Mouse (Mus musculus): Measurements from ENCODE around the gene Rapsn. TPM values are rescaled to one million over a fixed set of nuclear protein-coding genes. Genes with fewer than 3 reads are reported as not detected.

The Rapsn gene
- polyA plus RNA-seq, 1 experiment from 2014 or later: 8.7 TPM

- no peaks in the 10 kb centered on the region for H3K27me3 ChIP-seq
- peak overlapping the region; percentile 64 for H3K4me3 ChIP-seq (replicated peaks)
- H3K36me3 ChIP-seq: peaks cover 40% of the 10 kb centered on the region
- WGBS: 39% methylated on average over 6 of the region's 6 CpGs
- H3K9me3 ChIP-seq: no peaks in the 10 kb centered on the region
- 0 out of 2 replicates have a peak overlapping the region, but pooled peaks have one; percentile 23 for H3K27ac ChIP-seq
- ATAC-seq (ENCODE audit: insufficient number of reproducible peaks, insufficient read depth, low FRiP score, low TSS enrichment, low read depth): no peak
- peak overlapping the region; percentile 86 for H3K4me2 ChIP-seq
- H3K9ac ChIP-seq (replicated peaks): peak overlapping the region; percentile 73
- H3K4me1 ChIP-seq (replicated peaks): peaks cover 24% of the 10 kb centered on the region
Observed at GRCm38 (mm10) chr2:91068872-91069165, 33.4 kb downstream of the Rapsn start.

GRCm38 (mm10) chr2:91069306-91070000 is 34.0 kb downstream of the Rapsn start:
- H3K27ac ChIP-seq: peak overlapping the region; percentile 85
- peaks cover 24% of the 10 kb centered on the region for H3K4me1 ChIP-seq (replicated peaks)
- H3K9me3 ChIP-seq: no peaks in the 10 kb centered on the region
- peaks cover 33% of the 10 kb centered on the region for H3K36me3 ChIP-seq
- H3K9ac ChIP-seq (replicated peaks): peak overlapping the region; percentile 73
- peak; percentile 2; the same call in 1 of the 2 replicates for ATAC-seq (ENCODE audit: insufficient number of reproducible peaks, insufficient read depth, low FRiP score, low TSS enrichment, low read depth)
- H3K4me2 ChIP-seq: peak overlapping the region; percentile 86
- H3K4me3 ChIP-seq (replicated peaks): peak overlapping the region; percentile 64
- 9% methylated on average over 14 of the region's 14 CpGs for WGBS
- H3K27me3 ChIP-seq: no peaks in the 10 kb centered on the region

GRCm38 (mm10) chr2:91070076-91070800 is 34.8 kb downstream of the Rapsn start, which contains the start of gene Slc39a13:
Gene Slc39a13, minus strand, starts transcription at chr2:91070417.
- H3K9ac ChIP-seq (replicated peaks): peak within 1 kb of the TSS; percentile 73
- no peaks in the 10 kb centered on the region for H3K27me3 ChIP-seq
- H3K9me3 ChIP-seq: no peaks in the 10 kb centered on the region
- ATAC-seq (ENCODE audit: insufficient number of reproducible peaks, insufficient read depth, low FRiP score, low TSS enrichment, low read depth): peak; percentile 97
- peak within 1 kb of the TSS; percentile 86 for H3K4me2 ChIP-seq
- peaks cover 24% of the 10 kb centered on the region for H3K4me1 ChIP-seq (replicated peaks)
- peak within 1 kb of the TSS; percentile 85 for H3K27ac ChIP-seq
- peak within 1 kb of the TSS; percentile 64 for H3K4me3 ChIP-seq (replicated peaks)
- peaks cover 25% of the 10 kb centered on the region for H3K36me3 ChIP-seq
- under 1% methylated on average over 68 of the region's 69 CpGs for WGBS

- ATAC-seq (ENCODE audit: insufficient number of reproducible peaks, insufficient read depth, low FRiP score, low TSS enrichment, low read depth): 0 out of 2 replicates have a peak, but pooled peaks have one; percentile 2
- no peaks in the 10 kb centered on the region for H3K9me3 ChIP-seq
- H3K9ac ChIP-seq (replicated peaks): peak overlapping the region; percentile 73
- peaks cover 24% of the 10 kb centered on the region for H3K4me1 ChIP-seq (replicated peaks)
- 84% methylated on average over 10 of the region's 10 CpGs for WGBS
- peaks cover 17% of the 10 kb centered on the region for H3K36me3 ChIP-seq
- H3K27me3 ChIP-seq: no peaks in the 10 kb centered on the region
- H3K27ac ChIP-seq: peak overlapping the region; percentile 85
- H3K4me2 ChIP-seq: peak overlapping the region; percentile 86
- H3K4me3 ChIP-seq (replicated peaks): peak overlapping the region; percentile 64
Observed at GRCm38 (mm10) chr2:91071059-91071458, 35.6 kb downstream of the Rapsn start.

- 23% methylated on average over 1 of the region's 1 CpGs for WGBS
- peaks cover 8% of the 10 kb centered on the region; the same call in 1 of the 2 replicates for H3K36me3 ChIP-seq
- H3K9ac ChIP-seq (replicated peaks): no peak overlapping the region
- no peak overlapping the region for H3K4me3 ChIP-seq (replicated peaks)
- no peaks in the 10 kb centered on the region for H3K27me3 ChIP-seq
- H3K4me1 ChIP-seq (replicated peaks): peaks cover 24% of the 10 kb centered on the region
- no peak overlapping the region for H3K27ac ChIP-seq
- no peak overlapping the region for H3K4me2 ChIP-seq
- H3K9me3 ChIP-seq: no peaks in the 10 kb centered on the region
- ATAC-seq (ENCODE audit: insufficient number of reproducible peaks, insufficient read depth, low FRiP score, low TSS enrichment, low read depth): no peak
Observed at GRCm38 (mm10) chr2:91072092-91072491, 36.7 kb downstream of the Rapsn start.

- no peaks in the 10 kb centered on the region for H3K36me3 ChIP-seq
- H3K4me2 ChIP-seq: peak overlapping the region; percentile 99
- H3K27me3 ChIP-seq: 0 out of 2 replicates have a peak, but pooled peaks cover 10% of the 10 kb centered on the region
- ATAC-seq (ENCODE audit: insufficient number of reproducible peaks, insufficient read depth, low FRiP score, low TSS enrichment, low read depth): no peak
- peaks cover 13% of the 10 kb centered on the region for H3K4me1 ChIP-seq (replicated peaks)
- H3K9ac ChIP-seq (replicated peaks): peak overlapping the region; percentile 79; the same call in 1 of the 2 replicates
- H3K27ac ChIP-seq: no peak overlapping the region
- H3K4me3 ChIP-seq (replicated peaks): peak overlapping the region; percentile 62
- WGBS: 12% methylated on average over 12 of the region's 12 CpGs
- H3K9me3 ChIP-seq: no peaks in the 10 kb centered on the region
Observed at GRCm38 (mm10) chr2:91077957-91078313, 42.5 kb downstream of the Rapsn start.

GRCm38 (mm10) chr2:91078314-91079025 is 43.0 kb downstream of the Rapsn start:
- WGBS: 2% methylated on average over 31 of the region's 36 CpGs
- no peaks in the 10 kb centered on the region for H3K36me3 ChIP-seq
- no peaks in the 10 kb centered on the region for H3K9me3 ChIP-seq
- H3K27ac ChIP-seq: no peak overlapping the region
- peak overlapping the region; percentile 79 for H3K9ac ChIP-seq (replicated peaks)
- 0 out of 2 replicates have a peak, but pooled peaks cover 10% of the 10 kb centered on the region for H3K27me3 ChIP-seq
- H3K4me2 ChIP-seq: peak overlapping the region; percentile 99
- H3K4me1 ChIP-seq (replicated peaks): peaks cover 15% of the 10 kb centered on the region
- no peak for ATAC-seq (ENCODE audit: insufficient number of reproducible peaks, insufficient read depth, low FRiP score, low TSS enrichment, low read depth)
- peak overlapping the region; percentile 62 for H3K4me3 ChIP-seq (replicated peaks)

GRCm38 (mm10) chr2:91079026-91079384 is 43.6 kb downstream of the Rapsn start:
- Histone ChIP-seq H3K36me3 (no peaks in the 10 kb centered on the region), H3K4me1 (replicated peaks) (peaks cover 15% of the 10 kb centered on the region), H3K4me2 (peak overlapping the region; percentile 99), H3K9me3 (no peaks in the 10 kb centered on the region), H3K9ac (replicated peaks) (peak overlapping the region; percentile 79), H3K27me3 (0 out of 2 replicates have a peak, but pooled peaks cover 10% of the 10 kb centered on the region), H3K4me3 (replicated peaks) (peak overlapping the region; percentile 62), H3K27ac (no peak overlapping the region)
- ATAC-seq (ENCODE audit: insufficient number of reproducible peaks, insufficient read depth, low FRiP score, low TSS enrichment, low read depth): no peak
- WGBS: 28% methylated on average over 5 of the region's 5 CpGs

- ATAC-seq (ENCODE audit: insufficient number of reproducible peaks, insufficient read depth, low FRiP score, low TSS enrichment, low read depth): no peak
- no peak overlapping the region for H3K4me2 ChIP-seq
- H3K27me3 ChIP-seq: 0 out of 2 replicates have a peak, but pooled peaks cover 10% of the 10 kb centered on the region
- H3K9me3 ChIP-seq: no peaks in the 10 kb centered on the region
- H3K36me3 ChIP-seq: no peaks in the 10 kb centered on the region
- no peak overlapping the region for H3K9ac ChIP-seq (replicated peaks)
- H3K27ac ChIP-seq: no peak overlapping the region
- H3K4me1 ChIP-seq (replicated peaks): peaks cover 15% of the 10 kb centered on the region
- 76% methylated on average over 8 of the region's 8 CpGs for WGBS
- H3K4me3 ChIP-seq (replicated peaks): no peak overlapping the region
Observed at GRCm38 (mm10) chr2:91080784-91081513, 45.5 kb downstream of the Rapsn start.

- no peak for ATAC-seq (ENCODE audit: insufficient number of reproducible peaks, insufficient read depth, low FRiP score, low TSS enrichment, low read depth)
- Histone ChIP-seq H3K27me3 (0 out of 2 replicates have a peak, but pooled peaks cover 10% of the 10 kb centered on the region), H3K36me3 (no peaks in the 10 kb centered on the region), H3K9ac (replicated peaks) (0 out of 2 replicates have a peak within 1 kb of the TSS, but pooled peaks have one; percentile 19), H3K9me3 (no peaks in the 10 kb centered on the region), H3K27ac (0 out of 2 replicates have a peak within 1 kb of the TSS, but pooled peaks have one; percentile 8), H3K4me3 (replicated peaks) (no peak within 1 kb of the TSS), H3K4me2 (no peak within 1 kb of the TSS), H3K4me1 (replicated peaks) (peaks cover 15% of the 10 kb centered on the region)
- 76% methylated on average over 13 of the region's 13 CpGs for WGBS
Observed at GRCm38 (mm10) chr2:91081775-91082695, 46.6 kb downstream of the Rapsn start, which contains the start of gene Spi1. Gene Spi1, plus strand, starts transcription at chr2:91082390.

Data from limb, embryonic 12.5 days (tissue).